Mouse (Mus musculus): ENCODE data around the gene Cdr1. TPM values are rescaled to one million over a fixed set of nuclear protein-coding genes. Genes with fewer than 3 reads are reported as not detected.

Gene Cdr1
- polyA plus RNA-seq, 1 experiment = not detected

DNA sequence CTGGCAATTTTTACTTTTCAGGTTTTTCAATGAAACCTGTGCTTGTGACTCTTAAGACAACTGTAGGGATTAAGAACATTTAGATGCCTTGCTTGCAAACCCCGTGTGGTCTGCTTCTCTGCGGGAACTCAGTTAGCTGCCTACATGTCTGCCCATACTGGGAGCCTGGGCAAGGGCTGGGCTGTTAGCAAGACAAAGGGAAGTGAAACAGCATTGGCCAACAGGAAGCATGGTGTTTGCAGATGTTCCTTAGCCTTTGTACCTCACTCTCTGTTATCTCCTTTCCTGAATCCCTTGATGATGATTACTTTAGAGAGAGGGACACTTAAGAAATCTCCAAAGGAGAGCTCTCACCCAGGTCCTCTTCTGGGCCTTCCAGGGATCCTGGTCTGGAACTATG lies 38.8 kb downstream of the Cdr1 start:
- Histone ChIP-seq H3K36me3 (ENCODE audit: control insufficient read depth, insufficient read depth, low read length, poor library complexity, severe bottlenecking) (no peaks in the 10 kb centered on the region), H3K9me3 (replicated peaks; ENCODE audit: control insufficient read depth, insufficient read depth, low read length, poor library complexity, severe bottlenecking) (no peaks in the 10 kb centered on the region), H3K9ac (ENCODE audit: low read depth, poor library complexity, severe bottlenecking) (no peak overlapping the region), H3K4me3 (ENCODE audit: low read depth, low read length) (no peak overlapping the region), H3K27ac (ENCODE audit: insufficient read depth, low read length) (no peak overlapping the region), H3K27me3 (ENCODE audit: control insufficient read depth, insufficient read depth, low read length, poor library complexity, severe bottlenecking) (no peaks in the 10 kb centered on the region), H3K4me1 (ENCODE audit: control insufficient read depth, insufficient read depth, low read length) (no peaks in the 10 kb centered on the region)
- TF ChIP-seq POLR2A (IDR thresholded peaks at IDR 0.05; ENCODE audit: insufficient read depth, low read length) (no peak), EP300 (IDR thresholded peaks at IDR 0.05; ENCODE audit: insufficient read depth, low read depth, low read length) (no peak), CTCF (IDR thresholded peaks at IDR 0.05; ENCODE audit: low read depth, low read length) (no peak)

- Histone ChIP-seq H3K9ac (ENCODE audit: low read depth, poor library complexity, severe bottlenecking) (no peak overlapping the region), H3K36me3 (ENCODE audit: control insufficient read depth, insufficient read depth, low read length, poor library complexity, severe bottlenecking) (no peaks in the 10 kb centered on the region), H3K4me3 (ENCODE audit: low read depth, low read length) (no peak overlapping the region), H3K27ac (ENCODE audit: insufficient read depth, low read length) (no peak overlapping the region), H3K4me1 (ENCODE audit: control insufficient read depth, insufficient read depth, low read length) (no peaks in the 10 kb centered on the region), H3K27me3 (ENCODE audit: control insufficient read depth, insufficient read depth, low read length, poor library complexity, severe bottlenecking) (no peaks in the 10 kb centered on the region), H3K9me3 (replicated peaks; ENCODE audit: control insufficient read depth, insufficient read depth, low read length, poor library complexity, severe bottlenecking) (no peaks in the 10 kb centered on the region)
- TF ChIP-seq CTCF (IDR thresholded peaks at IDR 0.05; ENCODE audit: low read depth, low read length) = no peak
- TF ChIP-seq POLR2A (IDR thresholded peaks at IDR 0.05; ENCODE audit: insufficient read depth, low read length) = no peak
- no peak for TF ChIP-seq EP300 (IDR thresholded peaks at IDR 0.05; ENCODE audit: insufficient read depth, low read depth, low read length)
These were observed 39.9 kb downstream of the Cdr1 start for GRCm38 (mm10) chrX:61145416-61145815.

DNA sequence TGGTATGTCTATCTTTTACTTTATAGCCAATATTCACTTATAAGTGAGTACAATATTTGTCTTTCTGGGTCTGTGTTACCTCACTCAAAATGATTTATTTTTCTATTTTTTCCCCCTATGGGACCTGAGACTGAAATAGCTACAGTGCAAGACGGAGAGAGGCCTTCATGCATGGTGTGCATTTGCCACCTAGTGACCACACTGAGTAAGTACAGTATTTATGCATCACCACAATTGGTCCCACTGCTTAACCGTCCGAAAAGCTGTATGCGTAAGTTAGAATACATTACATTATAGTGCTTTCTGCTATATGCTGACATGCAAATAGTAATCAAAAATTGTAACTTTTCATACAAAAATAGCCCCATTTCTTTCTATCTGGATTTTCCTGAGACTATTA lies 50.8 kb downstream of the Cdr1 start:
- Histone ChIP-seq H3K27ac (ENCODE audit: insufficient read depth, low read length) (no peak overlapping the region), H3K27me3 (ENCODE audit: control insufficient read depth, insufficient read depth, low read length, poor library complexity, severe bottlenecking) (no peaks in the 10 kb centered on the region), H3K4me1 (ENCODE audit: control insufficient read depth, insufficient read depth, low read length) (no peaks in the 10 kb centered on the region), H3K9ac (ENCODE audit: low read depth, poor library complexity, severe bottlenecking) (no peak overlapping the region), H3K36me3 (ENCODE audit: control insufficient read depth, insufficient read depth, low read length, poor library complexity, severe bottlenecking) (no peaks in the 10 kb centered on the region), H3K9me3 (replicated peaks; ENCODE audit: control insufficient read depth, insufficient read depth, low read length, poor library complexity, severe bottlenecking) (no peaks in the 10 kb centered on the region), H3K4me3 (ENCODE audit: low read depth, low read length) (no peak overlapping the region)
- no peak for TF ChIP-seq POLR2A (IDR thresholded peaks at IDR 0.05; ENCODE audit: insufficient read depth, low read length)

Measured in ES-Bruce4 (cell line).